Mouse (Mus musculus) brain, embryonic 14.5 days (tissue): ENCODE results near the gene Lasp1.

Experiments
- CTCF ChIP-seq: fragments of 200-500 bp; IDR thresholded peaks from 2 replicates; pipeline ENCODE4 v1.5.1; 2012; ENCODE audit warnings: inconsistent platforms, mild to moderate bottlenecking, moderate library complexity, borderline replicate concordance; ENCODE audit not compliant: insufficient read depth, insufficient read length; ENCODE audit errors: extremely low read depth
- POLR2A ChIP-seq: fragments of 200-500 bp; IDR thresholded peaks from 2 replicates; pipeline ENCODE4 v1.6.1; 2012; ENCODE audit warnings: mild to moderate bottlenecking, inconsistent platforms, borderline replicate concordance; ENCODE audit not compliant: poor library complexity, insufficient read depth, insufficient read length, severe bottlenecking; ENCODE audit errors: extremely low read depth

DNA sequence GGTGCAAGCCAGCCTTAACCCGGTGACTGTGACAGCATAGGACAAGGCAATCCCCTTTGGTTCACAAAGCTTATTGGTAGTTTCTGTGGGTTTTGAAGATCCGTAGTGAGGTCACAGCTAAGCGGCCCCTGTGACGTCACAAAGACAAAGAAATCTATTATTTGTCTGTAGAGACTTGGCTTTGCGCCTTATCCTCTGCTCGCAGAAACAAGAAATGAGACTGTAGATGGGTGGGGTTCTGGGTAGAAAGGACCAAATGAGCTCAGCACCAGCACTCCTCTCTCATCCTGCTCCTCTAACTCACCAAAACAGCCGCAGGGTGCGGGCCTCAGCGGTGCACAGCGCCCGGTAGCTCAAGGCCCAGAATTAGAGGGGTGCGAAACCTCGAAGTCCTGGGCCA, 23.6 kb upstream of the Lasp1 start:
- TF ChIP-seq POLR2A (no peak), CTCF (no peak)
